Mouse (Mus musculus) kidney, embryonic 16.5 days (tissue): ENCODE data around the gene Lyrm4. TPM values are rescaled to one million over a fixed set of nuclear protein-coding genes. Genes with fewer than 3 reads are reported as not detected.

Experiments used
- ATAC-seq: fragments of 200-750 bp; cut with Nextera tagmentation; 2 replicates; pipeline ENCODE4 v1.8.0; 2017; ENCODE audit warnings: moderate TSS enrichment; ENCODE audit not compliant: low FRiP score, low TSS enrichment
- H3K27ac ChIP-seq: fragments of 300-500 bp; sonication (generic); 2 replicates; pipeline ENCODE4 v1.5.1; 2014; ENCODE audit warnings: low read length
- H3K27me3 ChIP-seq: fragments of 300-500 bp; sonication (generic); 2 replicates; pipeline ENCODE4 v1.6.1; 2014; ENCODE audit warnings: low read length, control low read depth, mixed read lengths; ENCODE audit not compliant: insufficient read depth
- H3K36me3 ChIP-seq: fragments of 300-500 bp; sonication (generic); 2 replicates; pipeline ENCODE4 v1.6.1; 2014; ENCODE audit warnings: low read length, control low read depth, mixed read lengths; ENCODE audit not compliant: insufficient read depth
- H3K4me1 ChIP-seq: fragments of 300-500 bp; sonication (generic); 2 replicates; pipeline ENCODE4 v1.6.1; 2014; ENCODE audit warnings: low read length, control low read depth, mixed read lengths; ENCODE audit not compliant: insufficient read depth
- H3K4me2 ChIP-seq: fragments of 300-500 bp; sonication (generic); replicated peaks from 2 replicates; pipeline ENCODE4 v1.6.1; 2014; ENCODE audit warnings: low read depth, low read length
- H3K4me3 ChIP-seq: fragments of 300-500 bp; sonication (generic); 2 replicates; pipeline ENCODE4 v1.5.1; 2014; ENCODE audit warnings: mild to moderate bottlenecking, low read length
- H3K9ac ChIP-seq: fragments of 300-500 bp; sonication (generic); replicated peaks from 2 replicates; pipeline ENCODE4 v1.6.1; 2014; ENCODE audit warnings: low read length
- H3K9me3 ChIP-seq: fragments of 300-500 bp; sonication (generic); 2 replicates; pipeline ENCODE4 v1.6.1; 2016; ENCODE audit warnings: low read length, control low read depth
- WGBS: fragments of 180-500 bp; shearing (Covaris S2); extraction: QIAGEN DNeasy Blood & Tissue Kit; methylation state at CpG from one replicate; pipeline ENCODE4 v1.1.7; 2014; 5-methylcytosine and 5-hydroxymethylcytosine counted together
- polyA plus RNA-seq: library from polyadenylated mRNA; unstranded; fragments of >200 nt; fragmentation: Nextera tagmentation; extraction: Ambion mirVana; gene quantifications from 2 replicates; pipeline ENCODE4 v1.2.1, GENCODE M21; 2015

The Lyrm4 gene
- polyA plus RNA-seq, 1 experiment from 2014 or later = 26.2 TPM

DNA sequence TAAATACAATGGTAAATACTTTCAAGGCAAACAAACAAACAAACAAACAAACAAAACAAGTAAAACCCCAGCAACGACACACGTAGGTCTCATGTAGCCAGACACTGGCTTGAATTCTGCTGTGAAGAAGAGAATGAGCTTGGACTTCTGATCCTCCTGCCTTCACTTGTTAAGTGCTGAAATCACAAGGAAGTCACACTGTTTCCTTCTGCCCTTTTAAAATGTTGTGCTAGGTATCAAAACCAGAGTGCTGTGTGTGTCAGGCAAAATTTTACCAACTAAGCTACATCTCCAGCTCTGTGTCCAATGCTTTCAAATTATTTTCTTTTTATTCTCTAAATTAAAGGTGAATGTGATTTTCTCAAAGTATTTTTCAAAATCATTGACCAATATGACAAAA lies 6.0 kb downstream of the Lyrm4 start:
- H3K27me3 ChIP-seq = no peaks in the 10 kb centered on the region
- H3K27ac ChIP-seq = no peak overlapping the region
- WGBS = 87% methylated on average over 2 of the region's 2 CpGs

DNA sequence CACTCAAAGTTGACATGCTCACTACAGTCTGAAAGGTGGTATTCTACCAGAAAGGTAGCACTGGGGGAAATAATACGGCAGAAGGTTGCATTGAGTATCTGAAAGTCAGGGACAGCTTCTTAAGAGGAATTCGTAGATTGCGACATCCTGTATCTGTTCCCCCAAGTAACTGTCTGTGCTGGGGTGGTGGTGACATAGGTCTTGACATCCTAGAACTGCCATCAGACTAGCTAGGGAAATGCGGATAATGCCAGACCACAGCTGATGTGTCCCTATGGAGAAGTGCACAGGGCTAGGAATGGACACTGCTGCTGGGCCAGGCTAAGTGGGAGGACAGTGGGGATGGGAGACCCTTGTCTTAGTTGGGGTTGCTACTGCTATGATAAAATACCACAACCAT lies 8.8 kb downstream of the Lyrm4 start:
- H3K4me2 ChIP-seq = no peak overlapping the region
- no peak overlapping the region for H3K4me3 ChIP-seq
- H3K9me3 ChIP-seq = no peaks in the 10 kb centered on the region
- no peak overlapping the region for H3K9ac ChIP-seq
- WGBS = 96% methylated on average over 4 of the region's 4 CpGs
- no peak for ATAC-seq
- H3K27ac ChIP-seq = no peak overlapping the region
- H3K4me1 ChIP-seq = no peaks in the 10 kb centered on the region
- H3K36me3 ChIP-seq = no peaks in the 10 kb centered on the region
- no peaks in the 10 kb centered on the region for H3K27me3 ChIP-seq

More for the DNA sequence above, 6.0 kb downstream of the Lyrm4 start:
- H3K36me3 ChIP-seq = no peaks in the 10 kb centered on the region
- no peak overlapping the region for H3K9ac ChIP-seq
- no peaks in the 10 kb centered on the region for H3K9me3 ChIP-seq
- no peak for ATAC-seq
- no peak overlapping the region for H3K4me3 ChIP-seq
- peaks cover 3% of the 10 kb centered on the region; the same call in 1 of the 2 replicates for H3K4me1 ChIP-seq
- H3K4me2 ChIP-seq = no peak overlapping the region

DNA sequence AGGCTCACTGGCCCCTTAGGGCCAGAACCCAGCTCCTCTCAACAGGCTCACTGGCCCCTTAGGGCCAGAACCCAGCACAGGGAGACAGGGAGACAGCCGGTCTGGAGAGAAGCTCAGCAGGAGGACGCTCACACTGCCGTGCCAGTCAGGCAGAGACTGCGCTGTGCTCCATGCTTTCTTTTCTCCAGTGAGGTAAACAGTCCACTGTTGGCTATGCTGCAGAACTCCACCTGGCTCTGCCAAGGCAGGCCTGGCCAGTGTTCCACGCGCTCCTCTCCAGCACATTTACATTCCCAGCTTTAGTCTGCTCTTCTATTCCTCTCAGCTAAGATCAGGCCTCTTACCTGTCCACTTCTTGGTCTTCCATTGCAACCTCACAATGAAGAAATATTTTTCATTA lies 11.7 kb downstream of the Lyrm4 start:
- WGBS = 78% methylated on average over 6 of the region's 6 CpGs
- Histone ChIP-seq H3K4me3 (no peak overlapping the region), H3K4me2 (no peak overlapping the region), H3K36me3 (no peaks in the 10 kb centered on the region), H3K27ac (no peak overlapping the region), H3K27me3 (no peaks in the 10 kb centered on the region), H3K9ac (no peak overlapping the region), H3K4me1 (no peaks in the 10 kb centered on the region), H3K9me3 (no peaks in the 10 kb centered on the region)
- ATAC-seq = no peak

DNA sequence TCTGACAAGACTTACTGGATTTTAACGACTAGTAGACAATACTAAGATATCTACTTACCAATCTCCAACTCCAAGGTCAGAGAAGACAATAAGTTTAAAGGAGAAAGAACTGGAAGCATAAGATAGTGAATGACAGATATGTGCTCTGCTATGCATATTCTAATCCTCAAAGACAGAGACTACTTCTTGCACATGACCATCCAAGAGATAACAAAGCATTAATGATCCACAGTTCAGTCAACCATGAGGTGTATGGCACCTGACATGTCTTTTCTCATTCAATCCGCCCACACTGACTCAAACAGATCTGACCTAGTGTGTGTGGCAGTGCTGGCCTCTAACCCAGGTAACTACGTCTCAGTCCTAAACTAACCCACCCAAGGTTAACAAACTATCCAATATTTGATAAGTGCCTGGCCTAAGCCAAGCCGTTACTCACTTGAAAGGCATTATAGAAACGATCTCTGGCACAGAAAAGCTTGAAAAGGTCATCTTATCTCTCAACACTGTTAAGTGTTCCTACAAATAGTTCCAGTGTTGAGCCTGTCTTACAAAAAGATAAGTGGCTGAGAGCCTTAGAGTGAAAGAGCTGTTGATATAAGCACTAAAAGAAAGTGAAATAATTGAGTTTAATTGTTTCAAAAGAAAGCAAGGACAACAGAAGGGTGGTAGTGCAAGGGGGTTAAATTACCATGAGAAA lies 20.5 kb downstream of the Lyrm4 start:
- Histone ChIP-seq H3K27me3 (no peaks in the 10 kb centered on the region), H3K9ac (no peak overlapping the region), H3K27ac (no peak overlapping the region), H3K36me3 (no peaks in the 10 kb centered on the region), H3K4me1 (no peaks in the 10 kb centered on the region), H3K4me2 (no peak overlapping the region), H3K9me3 (no peaks in the 10 kb centered on the region), H3K4me3 (no peak overlapping the region)
- WGBS = 81% methylated on average over 5 of the region's 5 CpGs
- no peak for ATAC-seq

DNA sequence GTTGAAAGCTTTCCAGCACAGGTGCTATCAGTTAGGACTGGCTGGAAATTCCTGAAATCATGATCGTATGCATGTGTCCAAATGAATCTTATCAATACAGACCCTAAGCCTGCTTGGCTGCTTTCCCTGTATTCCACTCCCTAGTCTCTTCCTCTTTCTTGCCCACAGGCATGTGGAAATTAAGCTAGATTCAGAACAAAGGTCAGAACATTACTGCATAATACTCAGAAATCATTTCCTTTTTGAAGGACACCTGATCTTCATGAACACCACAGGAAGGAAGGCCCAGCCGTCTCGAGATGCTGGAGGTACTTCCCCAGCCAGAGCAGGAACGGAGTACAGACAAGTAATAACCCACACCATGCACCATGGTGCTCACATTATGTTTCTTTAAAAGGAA lies 29.2 kb downstream of the Lyrm4 start:
- no peak overlapping the region for H3K4me3 ChIP-seq
- no peaks in the 10 kb centered on the region for H3K36me3 ChIP-seq
- 67% methylated on average over 4 of the region's 4 CpGs for WGBS
- ATAC-seq = no peak
- no peak overlapping the region for H3K4me2 ChIP-seq
- H3K4me1 ChIP-seq = no peaks in the 10 kb centered on the region
- H3K9ac ChIP-seq = no peak overlapping the region
- no peaks in the 10 kb centered on the region for H3K27me3 ChIP-seq
- H3K9me3 ChIP-seq = no peaks in the 10 kb centered on the region
- H3K27ac ChIP-seq = no peak overlapping the region

DNA sequence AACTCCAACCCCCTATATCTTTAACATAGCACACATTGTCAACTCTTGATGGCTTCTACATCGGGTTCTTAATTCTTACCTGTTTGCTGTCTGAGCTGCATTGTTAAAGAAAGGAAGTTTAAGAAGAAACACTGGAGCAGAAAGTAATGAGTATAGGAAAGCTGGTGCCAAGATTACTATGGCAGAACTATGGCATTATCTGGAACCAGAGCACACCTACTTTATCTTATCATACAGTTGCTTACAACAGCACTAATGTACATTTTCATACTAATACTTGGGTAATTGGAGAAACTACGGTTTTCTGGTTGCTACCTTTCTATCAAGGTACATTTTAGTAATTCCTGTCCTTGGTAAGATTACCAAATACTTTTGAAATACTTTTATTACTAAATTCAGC lies 29.9 kb downstream of the Lyrm4 start:
- WGBS = 87% methylated on average over 2 of the region's 2 CpGs
- no peak for ATAC-seq
- no peaks in the 10 kb centered on the region for H3K36me3 ChIP-seq
- no peaks in the 10 kb centered on the region for H3K9me3 ChIP-seq
- H3K4me3 ChIP-seq = no peak overlapping the region
- no peak overlapping the region for H3K27ac ChIP-seq
- H3K4me2 ChIP-seq = no peak overlapping the region
- H3K4me1 ChIP-seq = no peaks in the 10 kb centered on the region
- no peaks in the 10 kb centered on the region for H3K27me3 ChIP-seq
- no peak overlapping the region for H3K9ac ChIP-seq

DNA sequence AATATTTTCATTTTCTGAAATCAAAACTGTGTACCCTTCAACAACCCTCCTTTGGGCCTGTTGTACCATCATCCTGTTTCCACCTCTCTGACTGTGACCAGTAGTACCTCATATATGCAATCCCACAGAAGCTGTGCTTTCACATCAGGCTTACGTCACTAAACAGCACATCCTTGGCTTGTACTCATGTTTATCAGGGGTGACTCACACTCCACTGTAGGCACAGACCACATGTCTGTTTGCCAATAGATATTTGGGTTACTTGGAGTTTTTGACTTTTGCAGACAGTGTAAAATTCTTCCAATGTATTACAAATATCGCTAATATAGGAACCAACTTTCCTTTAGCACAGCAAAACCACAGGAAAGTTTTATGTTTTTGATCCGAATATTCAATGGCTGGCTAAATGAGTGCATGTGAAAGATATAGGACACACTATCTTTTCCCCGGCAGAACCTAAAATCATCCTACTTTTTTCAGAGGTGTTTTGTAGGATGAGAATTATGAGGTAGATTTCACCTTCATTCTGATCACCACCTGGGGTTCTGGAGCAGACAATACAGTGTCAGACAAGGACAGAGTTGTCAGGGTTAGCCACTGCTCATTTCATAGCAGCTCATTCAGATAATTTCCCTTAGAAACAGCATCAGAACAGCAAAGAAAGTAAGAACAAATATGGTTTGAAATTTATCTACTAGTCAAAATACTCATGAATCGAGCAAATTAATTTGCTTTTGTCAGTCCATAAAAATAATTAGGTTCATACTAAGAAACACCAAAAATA lies 30.5 kb downstream of the Lyrm4 start:
- WGBS = 84% methylated on average over 5 of the region's 5 CpGs
- Histone ChIP-seq H3K9me3 (no peaks in the 10 kb centered on the region), H3K27me3 (no peaks in the 10 kb centered on the region), H3K4me1 (no peaks in the 10 kb centered on the region), H3K9ac (no peak overlapping the region), H3K27ac (no peak overlapping the region), H3K4me3 (no peak overlapping the region), H3K36me3 (no peaks in the 10 kb centered on the region), H3K4me2 (no peak overlapping the region)
- ATAC-seq = no peak

DNA sequence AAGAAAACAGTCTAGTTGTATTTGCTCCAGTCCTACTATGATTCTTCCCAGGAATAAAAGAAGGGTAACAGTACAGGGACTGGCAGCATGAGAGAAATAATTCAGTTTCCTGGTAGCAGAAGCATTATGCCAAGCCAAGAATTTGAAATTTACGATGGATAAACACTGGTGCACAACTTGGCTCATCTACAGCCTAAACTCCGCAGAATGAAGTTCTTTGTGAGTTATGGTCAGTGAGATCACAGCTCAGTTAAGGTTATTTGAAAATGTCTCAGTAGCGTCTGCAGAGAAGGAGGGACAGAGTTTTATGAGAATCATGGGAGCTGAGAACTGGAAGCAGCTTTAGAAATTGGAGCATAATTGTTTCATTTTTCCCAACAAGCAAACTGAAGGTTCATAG lies 31.4 kb downstream of the Lyrm4 start:
- H3K27me3 ChIP-seq = no peaks in the 10 kb centered on the region
- no peak overlapping the region for H3K4me3 ChIP-seq
- 26% methylated on average over 3 of the region's 3 CpGs for WGBS
- H3K9me3 ChIP-seq = no peaks in the 10 kb centered on the region
- H3K9ac ChIP-seq = no peak overlapping the region
- no peak overlapping the region for H3K27ac ChIP-seq
- peak; percentile 23; the same call in 1 of the 2 replicates for ATAC-seq
- H3K4me2 ChIP-seq = no peak overlapping the region
- H3K36me3 ChIP-seq = no peaks in the 10 kb centered on the region
- no peaks in the 10 kb centered on the region for H3K4me1 ChIP-seq

DNA sequence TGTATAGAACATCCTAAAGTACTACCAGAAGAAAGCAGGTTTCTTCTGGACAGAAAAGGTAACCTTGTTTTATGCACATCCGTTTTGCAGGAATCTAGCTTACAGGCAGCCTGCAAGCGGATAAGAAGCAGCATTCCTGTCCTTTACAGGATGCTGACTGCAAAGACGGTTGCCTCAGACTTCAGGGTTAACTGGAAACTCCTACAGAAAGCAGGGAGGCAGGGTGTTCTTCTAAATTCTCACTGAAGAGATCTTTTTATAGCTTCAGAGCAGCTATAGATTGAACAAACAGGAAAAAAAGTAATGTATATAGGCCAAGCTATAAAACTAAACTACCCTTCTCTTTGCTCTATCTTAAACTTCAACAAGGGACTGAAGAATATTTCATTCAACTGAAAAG lies 32.6 kb downstream of the Lyrm4 start:
- WGBS = 68% methylated on average over 3 of the region's 3 CpGs
- no peaks in the 10 kb centered on the region for H3K36me3 ChIP-seq
- H3K4me1 ChIP-seq = no peaks in the 10 kb centered on the region
- H3K9ac ChIP-seq = no peak overlapping the region
- H3K9me3 ChIP-seq = no peaks in the 10 kb centered on the region
- no peak overlapping the region for H3K27ac ChIP-seq
- no peaks in the 10 kb centered on the region for H3K27me3 ChIP-seq
- no peak overlapping the region for H3K4me2 ChIP-seq
- H3K4me3 ChIP-seq = no peak overlapping the region
- ATAC-seq = no peak

DNA sequence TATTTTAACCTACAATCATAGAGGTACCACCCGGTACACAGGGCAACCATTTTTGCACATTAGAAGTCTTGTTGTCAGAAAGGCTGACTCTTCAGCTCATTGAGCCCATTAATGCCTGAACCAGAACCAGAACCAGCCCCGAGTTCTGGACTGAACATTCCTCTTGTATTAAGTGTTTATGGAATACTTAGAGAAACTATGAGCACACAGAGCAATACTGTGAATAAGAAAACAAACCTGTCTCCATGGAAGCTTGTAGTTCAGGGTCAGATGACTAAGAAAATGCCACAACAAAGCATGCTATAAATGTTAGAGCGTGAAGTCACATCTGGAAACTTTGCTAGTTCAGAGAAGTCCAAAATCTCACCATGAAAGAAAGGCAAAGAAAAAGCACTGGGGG lies 35.7 kb downstream of the Lyrm4 start:
- Histone ChIP-seq H3K9me3 (no peaks in the 10 kb centered on the region), H3K4me3 (no peak overlapping the region), H3K36me3 (no peaks in the 10 kb centered on the region), H3K4me2 (no peak overlapping the region), H3K27me3 (no peaks in the 10 kb centered on the region), H3K4me1 (no peaks in the 10 kb centered on the region), H3K27ac (no peak overlapping the region), H3K9ac (no peak overlapping the region)
- WGBS = 88% methylated on average over 3 of the region's 3 CpGs
- no peak for ATAC-seq
